Mouse (Mus musculus) small intestine, adult 2 months (tissue): ENCODE data around the gene Retn.

Experiments used
- CTCF ChIP-seq: fragments of 200-500 bp; IDR thresholded peaks from 2 replicates; pipeline ENCODE4 v1.5.1; 2012; ENCODE audit warnings: low read depth, mild to moderate bottlenecking, control low read depth, inconsistent platforms, low read length, moderate library complexity, mixed read lengths; ENCODE audit not compliant: insufficient replicate concordance, insufficient read length; ENCODE audit errors: extremely low read depth
- POLR2A ChIP-seq: fragments of 200-500 bp; IDR thresholded peaks from 2 replicates; pipeline ENCODE4 v1.6.1; 2012; ENCODE audit warnings: low read depth, mild to moderate bottlenecking, control low read depth, inconsistent platforms, low read length, moderate library complexity

- TF ChIP-seq POLR2A (no peak), CTCF (no peak)
These were observed 26.9 kb downstream of the Retn start for GRCm38 (mm10) chr8:3682435-3682834.
